Mouse (Mus musculus) spleen, postnatal 36 days (tissue): ENCODE data around the gene Ap2a1.

ENCODE experiments used
- DNase-seq, 2 experiments: peaks; one replicate each; pipeline ENCODE4 v3.0.0; 2022; ENCODE audit warnings: low spot score in 2 of 2, mixed read lengths in 1 of 2

Ap2a1 gene

DNA sequence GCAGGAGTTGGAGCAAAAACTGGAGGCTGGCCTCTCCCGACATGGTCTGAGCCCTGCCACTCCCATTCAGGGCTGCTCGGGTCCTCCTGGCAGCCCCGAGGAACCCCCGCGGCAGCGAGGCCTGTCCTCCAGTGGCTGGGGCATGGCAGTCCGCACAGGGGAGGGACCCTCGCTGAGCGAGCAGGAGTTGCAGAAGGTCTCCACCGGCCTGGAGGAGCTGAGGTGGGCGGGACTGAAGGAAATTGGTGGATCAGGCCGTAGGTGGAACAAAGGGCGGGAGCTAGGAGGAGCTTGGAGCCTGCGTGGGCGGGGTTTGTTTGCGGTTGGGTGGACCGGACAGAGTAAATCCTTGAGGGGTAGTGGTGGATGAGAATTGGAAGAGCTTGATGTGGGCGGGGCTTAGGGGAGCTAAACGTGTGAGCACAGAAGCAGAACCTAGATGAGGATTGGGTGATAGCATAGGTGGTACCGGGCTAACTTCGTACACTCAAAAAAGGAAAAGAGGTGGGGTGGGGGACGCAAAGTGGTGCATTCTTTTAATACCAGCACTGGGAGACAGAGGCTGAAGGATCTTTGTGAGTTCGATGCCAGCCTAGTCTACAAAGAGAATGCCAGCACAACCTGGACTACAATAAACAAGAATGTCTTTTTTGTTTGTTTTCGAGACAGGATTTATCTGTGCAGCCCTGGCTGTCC, 23.5 kb upstream of the Ap2a1 start:
- DNase-seq: peak; percentile 74 to 80

DNA sequence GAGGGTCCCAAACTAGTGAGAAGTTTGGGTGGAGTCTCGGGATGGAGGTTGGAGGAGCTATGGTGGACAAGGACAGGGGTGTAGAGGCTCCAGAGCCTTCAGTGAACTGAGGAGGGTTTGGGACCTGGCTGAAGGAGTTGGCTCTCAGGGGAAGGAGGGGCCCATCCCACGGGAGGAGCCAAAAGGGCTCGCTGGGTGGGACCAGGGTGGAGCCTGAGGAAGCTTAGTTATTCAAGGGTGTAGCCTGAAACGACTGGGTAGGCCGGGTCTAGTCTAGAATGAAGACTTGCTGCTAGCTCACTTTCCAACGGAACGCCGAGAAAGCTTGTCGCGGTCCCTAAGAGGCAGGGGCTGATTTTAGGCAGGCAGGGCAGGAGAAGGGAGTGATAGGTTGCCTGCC, 22.7 kb upstream of the Ap2a1 start:
- DNase-seq: peak; percentile 30 to 50

DNA sequence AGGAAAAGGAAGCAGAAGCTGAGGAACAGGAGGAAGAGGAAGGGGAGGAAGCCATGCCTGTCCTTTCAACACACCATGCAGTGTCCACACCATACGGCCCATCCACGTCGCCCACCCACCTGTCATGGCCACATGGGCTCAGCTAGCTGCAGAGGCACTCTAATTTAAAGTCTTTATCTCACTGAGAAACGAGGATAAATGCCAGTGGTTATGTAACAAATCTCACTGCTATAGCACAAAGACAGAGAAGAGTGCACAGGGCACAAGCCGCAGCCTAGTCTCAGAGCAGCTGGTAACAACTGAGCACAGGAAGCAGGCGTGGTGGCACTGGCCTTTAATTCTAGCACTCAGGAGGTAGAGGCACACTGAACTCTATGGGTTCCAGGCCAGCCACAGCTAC, 20.6 kb upstream of the Ap2a1 start:
- no peak for DNase-seq

DNA sequence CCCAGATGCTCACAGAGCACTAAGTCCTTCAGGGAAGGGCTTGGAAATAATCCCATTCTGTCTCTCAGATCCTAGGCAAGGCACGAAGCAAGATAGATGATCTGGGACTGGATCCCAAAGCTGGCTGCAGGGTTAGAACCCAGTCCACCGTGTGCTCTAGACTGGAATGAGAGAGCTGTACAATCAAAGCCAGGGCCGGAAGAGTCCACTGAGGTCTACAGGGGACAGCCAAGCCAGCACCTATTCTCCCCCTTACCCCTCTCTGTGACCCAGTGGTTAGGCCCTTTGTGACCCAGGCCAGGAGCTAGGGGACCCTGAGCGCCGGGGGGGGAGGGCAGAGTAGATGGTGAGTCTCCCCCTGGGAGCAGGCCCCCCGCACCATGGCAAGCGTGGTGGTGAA, 13.6 kb upstream of the Ap2a1 start, which contains the start of gene Tsks:
TSS of gene Tsks (plus strand) at position 301 of the 400 bp plus-strand sequence.
- no peak for DNase-seq

DNA sequence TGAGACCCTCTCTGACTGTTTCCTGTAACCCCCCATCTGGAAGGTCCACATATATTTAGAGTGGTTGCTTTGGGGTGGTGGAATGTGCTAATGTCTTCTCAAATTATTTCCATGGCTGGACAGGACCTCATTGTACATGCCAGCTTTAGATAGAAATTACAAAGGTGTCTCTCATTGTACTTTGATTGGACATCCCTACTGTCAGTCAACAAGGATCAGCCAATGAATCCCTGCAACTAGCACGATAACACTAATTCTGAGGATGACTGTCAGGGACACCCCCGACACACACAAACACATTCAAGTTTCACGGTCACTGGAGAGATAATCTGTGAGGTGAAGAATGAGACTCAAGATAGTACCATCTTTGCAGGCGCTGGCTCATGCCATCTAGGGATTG, 9.4 kb upstream of the Ap2a1 start:
- DNase-seq: no peak

DNA sequence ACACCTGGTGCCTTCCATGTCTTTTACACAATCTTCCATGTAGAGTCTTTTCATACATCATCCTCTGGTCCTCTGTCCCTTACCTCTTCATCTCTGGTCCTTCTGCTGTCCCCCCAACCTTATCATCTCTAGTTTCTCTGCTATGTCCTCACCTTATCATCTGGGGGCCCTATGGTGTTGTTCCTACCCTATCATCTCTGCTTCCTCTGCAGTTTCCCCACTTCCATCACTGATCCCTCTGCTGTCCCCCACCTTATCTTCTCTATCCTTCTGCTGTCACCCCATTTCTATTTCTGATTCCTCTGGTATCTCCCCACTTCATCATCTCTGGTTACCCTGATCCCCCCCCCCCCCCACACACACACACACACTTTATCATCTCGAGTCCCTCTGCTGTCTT, 726 bp downstream of the Ap2a1 start:
- no peak for DNase-seq

DNA sequence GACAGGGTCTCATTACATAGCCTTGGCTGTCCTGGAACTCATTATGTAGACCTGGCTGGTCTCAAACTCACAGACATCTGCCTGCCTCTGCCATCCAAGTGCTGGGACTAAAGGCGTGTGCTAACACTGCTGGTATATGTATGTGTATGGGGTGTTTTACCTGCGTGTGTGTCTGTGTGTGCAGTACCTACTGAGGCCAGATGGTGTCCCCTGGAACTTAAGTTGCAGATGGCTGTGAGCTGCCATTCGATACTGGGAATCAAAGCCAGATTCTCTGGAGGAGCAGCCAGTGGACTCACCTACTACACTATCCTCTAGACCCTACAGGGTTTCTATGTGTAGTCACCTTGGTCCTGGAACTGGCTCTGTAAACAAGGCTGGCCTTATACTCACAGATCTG, 3.8 kb downstream of the Ap2a1 start:
- DNase-seq: no peak

DNA sequence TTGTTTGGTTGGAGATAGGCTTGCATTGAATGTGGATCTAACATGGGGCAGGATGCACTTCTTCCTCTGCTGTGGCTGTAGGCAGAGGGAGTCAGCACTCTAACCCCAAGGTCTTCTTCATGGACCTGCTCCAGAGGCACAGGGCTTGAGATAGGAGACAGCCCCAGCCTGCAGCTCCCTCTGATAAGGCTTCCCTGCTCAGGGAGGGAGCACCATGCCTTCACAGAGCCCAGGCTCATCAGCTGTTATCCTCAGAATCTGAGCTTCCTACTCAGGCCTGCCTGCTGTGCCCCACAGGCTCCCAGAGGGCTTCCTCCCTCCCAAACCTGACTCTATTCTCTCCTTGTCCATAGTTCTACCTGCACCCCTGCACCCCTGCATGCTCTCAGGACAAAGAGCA, 6.8 kb downstream of the Ap2a1 start:
- DNase-seq: no peak

DNA sequence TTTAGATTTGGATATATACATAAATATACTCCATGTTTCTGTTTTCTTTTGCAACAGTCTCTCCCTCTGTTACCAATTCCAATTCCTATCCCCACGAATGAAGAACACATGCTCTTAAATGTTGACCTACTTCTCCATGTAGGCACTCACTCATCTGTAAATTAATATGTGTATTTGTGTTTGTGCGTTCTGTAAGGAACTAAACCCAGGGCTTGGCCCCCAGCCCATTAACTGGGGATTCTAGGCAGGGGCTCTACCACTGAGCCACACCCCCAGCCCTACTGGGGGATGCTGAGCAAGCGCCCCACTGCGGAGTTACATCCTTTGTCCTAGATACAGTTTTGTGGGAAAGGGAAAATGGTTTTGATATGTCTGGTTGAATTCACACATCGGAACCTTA, 10.2 kb downstream of the Ap2a1 start:
- no peak for DNase-seq

DNA sequence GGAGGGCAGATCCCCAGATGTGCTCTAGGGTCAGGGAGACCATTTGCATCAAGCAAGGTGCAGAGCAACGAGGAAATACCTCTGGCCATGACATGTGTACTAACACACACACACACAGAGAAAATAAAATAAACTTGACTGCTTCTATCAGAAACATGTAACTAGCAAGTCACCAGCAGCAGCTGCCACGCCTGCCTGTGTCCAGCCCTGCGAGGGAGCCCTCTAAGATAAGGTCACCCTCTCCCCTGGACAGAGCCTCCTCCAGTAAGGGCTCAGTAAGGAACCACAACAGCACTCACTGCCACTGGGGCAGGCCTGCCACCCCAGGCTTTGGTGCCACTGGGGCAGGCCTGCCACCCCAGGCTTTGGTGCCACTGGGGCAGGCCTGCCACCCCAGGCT, 11.1 kb downstream of the Ap2a1 start:
- no peak for DNase-seq

DNA sequence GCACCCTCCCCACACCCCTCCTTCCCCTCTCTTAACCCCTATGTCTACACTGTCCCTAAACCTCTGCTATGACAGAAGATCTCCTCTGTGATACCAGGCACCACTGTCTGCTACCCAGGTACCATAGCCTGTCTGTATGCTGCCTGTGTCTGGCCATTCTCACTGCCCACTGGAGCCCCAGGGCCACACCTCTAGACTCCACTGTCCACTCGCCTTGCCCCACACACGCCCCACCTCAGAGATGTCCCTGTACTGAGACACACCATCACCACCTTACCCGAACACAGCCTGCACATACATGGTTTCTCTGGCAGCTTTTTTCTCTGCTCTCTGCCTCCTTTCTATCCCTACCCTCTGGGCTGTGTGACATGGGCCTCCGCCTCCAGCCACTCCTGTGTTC, 12.4 kb downstream of the Ap2a1 start:
- DNase-seq: no peak

DNA sequence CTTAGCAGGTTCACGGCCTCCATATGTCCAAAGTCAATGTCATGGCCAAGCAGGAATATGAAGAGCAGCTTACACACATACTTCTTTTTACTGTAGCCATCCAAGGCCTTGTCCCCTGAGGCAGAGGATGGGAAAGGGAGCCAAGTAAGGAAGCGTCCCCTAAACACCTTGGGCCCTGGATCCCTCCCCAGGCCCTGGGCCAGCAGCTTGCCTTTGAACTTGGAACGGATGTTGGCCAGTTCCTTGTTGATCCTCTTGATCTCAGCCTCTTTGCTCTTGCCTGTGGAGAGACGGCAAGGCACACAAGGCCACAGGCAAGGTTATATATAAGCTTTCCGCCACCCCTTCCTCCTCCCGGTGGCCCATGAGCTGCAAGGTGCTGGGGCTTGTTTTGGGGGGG, 13.1 kb downstream of the Ap2a1 start:
- DNase-seq: no peak

DNA sequence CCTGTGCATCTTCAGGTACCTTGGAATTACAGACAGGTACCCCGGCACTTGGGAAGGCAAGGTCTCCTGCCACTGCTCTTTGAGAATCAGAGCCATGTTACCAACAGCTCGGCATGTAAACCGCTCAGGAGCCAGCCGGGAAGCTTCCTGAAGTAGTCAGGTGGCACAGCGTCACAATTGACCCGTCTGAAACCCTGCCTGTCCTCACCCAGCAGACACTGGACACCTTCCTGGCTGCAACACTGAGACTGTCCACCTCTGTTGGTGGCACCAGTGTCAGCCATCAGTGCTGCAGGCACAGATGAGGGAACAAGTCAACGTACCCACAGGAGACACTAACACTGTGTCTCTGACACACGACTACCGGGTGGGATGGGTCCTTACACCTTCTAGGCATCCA, 14.0 kb downstream of the Ap2a1 start:
- no peak for DNase-seq

DNA sequence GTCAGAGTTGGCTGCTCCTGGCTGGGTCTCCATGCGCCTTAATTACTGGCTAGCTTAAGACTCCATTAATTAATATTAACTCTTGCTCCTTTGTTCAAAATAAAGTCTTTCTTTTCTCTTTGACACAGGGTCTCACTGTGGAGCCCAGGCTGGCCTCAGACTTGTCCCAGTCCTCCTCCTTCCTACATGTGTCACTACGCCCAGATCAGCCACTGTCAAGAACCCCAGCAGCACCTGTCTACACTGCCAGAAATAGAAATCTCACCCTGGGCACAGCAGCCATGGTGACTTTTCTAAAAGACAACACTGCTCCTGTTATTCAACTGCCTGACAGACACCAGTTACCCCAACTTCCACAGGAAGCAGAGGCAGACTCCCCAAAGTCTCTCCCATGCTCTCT, 14.9 kb downstream of the Ap2a1 start:
- DNase-seq: no peak

DNA sequence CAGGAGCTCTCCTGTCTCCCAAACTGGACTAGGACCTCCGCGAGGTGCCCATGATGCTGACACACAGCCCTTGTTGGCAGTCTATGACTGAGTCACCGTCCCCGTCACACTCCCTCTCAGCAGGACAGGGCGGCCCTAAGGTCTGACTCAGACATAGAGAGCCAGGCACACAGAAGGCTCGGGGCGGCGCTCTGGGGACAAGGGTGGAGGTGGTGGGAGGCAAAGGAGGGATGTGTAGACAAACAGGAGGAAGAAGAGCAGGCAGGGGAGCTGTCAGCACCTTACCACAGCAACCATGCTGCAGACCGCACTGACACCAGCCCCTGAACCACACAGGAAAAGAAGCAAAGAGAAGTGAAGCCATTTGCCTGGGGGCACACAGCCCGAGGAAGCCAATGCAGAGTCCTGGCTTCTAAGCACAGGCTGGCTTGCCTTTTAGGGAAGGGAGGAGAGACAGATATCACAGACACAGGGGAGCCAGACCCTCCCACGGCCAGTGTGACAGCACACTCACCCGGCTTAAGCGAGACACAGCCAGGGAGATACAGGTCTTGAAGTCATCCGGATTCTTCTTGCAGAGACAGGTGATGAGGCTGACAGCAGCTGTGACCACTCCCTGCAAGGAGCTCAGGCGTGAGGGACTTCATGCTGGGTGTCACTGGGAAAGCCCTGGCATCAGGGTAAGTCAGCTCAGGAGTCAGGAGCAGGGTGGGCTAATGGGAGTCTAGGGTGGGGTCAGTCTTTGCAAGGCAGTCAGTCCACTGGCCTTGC, 20.4 kb downstream of the Ap2a1 start:
- DNase-seq: no peak

DNA sequence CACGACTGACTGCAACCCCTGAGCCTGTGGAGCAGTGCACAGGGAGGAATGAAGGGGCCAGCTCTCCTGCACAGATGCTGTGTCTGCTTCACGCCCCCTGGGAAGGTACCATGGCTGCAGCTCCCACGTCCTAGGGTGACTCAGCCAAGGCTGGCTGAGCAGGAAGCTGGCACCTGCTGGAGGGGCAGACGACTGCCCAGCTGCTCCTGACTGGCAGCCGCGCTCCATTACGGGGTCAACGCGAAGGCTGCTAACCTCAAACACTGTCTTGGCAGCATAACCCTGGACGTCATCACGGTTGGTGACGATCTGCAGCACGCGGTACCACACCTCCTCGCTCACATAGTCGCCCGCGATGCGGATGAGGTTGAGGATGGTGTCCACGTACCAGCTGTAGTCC, 23.9 kb downstream of the Ap2a1 start:
- DNase-seq: no peak

DNA sequence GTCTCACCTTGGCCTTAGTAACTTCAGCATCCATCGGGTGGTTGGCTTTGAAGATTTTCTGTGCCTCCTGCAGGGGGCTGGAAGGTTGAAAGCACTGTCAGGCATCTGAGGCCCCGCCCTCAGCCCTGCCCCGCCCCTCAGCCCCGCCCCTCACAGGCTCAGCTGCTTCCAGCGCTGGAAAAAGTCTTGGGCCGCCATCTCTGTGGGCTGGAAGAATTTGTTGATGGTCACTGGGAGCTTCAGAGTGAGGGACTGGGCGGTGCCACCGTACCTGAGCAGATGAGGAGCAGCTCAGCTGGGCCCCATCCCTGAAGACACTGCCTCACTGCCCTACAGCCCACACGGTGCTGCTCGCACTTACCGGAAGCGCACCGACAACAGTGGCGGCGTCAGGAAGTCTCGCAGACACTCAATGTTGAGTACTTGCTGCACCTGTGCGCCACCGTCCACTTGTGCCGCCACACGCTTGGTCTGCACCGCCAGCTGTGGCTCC, 28.0 kb downstream of the Ap2a1 start:
- DNase-seq: peak; percentile 58 to 59

DNA sequence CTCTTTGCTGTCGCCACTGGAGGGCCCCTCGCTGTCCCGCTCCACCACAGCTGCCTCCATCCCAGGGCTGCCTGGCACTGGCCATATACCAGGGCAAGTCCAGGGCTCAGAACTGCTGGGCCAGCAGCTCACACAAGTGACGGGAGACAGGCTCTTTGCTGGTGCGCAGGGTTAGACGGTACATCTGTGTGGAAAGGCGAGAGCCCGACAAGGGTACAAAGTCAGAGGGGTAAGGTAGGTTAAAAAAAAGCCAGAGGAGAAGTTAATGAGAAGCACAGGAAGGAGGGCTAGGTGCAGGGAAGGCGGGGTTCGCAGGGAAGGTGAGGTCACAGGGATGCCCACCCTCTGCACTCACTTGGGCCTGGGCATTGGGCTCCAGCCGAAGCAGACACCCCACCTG, 28.7 kb downstream of the Ap2a1 start:
- no peak for DNase-seq

DNA sequence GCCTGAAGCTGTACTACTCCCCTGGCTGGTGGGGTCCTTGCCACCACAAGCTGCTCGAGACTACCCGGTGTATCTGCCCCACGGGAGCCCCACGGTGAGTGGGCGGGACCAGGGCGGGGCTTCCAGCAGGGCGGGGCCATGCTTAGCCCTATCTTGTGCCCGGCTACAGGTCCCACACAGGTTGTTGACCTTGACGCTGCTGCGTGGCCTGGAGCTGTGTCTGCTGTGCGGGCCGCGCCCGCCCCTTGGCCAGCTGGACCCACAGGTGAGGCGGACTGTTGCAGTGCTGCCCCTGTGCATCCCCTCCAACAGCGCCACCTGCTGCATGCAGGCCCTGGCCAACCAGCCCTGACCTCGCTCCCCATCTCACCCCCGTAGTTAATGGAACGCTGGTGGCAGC, 30.7 kb downstream of the Ap2a1 start:
- peak in 1 of 2 experiments; percentile 21 for DNase-seq

DNA sequence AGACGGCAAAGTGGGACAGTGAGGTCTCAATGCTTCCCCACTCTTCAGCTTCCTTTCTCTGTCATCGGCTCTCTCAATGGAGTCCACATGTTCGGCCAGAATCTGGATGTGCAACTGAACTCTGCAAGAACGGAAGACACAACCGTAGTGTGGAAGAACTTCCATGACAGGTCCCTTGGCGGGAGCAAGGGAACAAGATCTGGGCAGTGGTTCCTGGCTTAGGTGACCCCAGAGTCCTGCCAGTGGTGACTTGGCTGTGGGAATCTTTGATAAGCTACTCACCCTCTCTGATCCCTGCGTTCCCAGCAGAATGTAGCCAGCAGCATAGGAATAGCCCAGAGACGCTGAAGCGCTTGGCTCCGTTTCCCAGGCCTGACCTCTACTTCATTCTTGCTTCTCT, 32.8 kb downstream of the Ap2a1 start:
- DNase-seq: no peak

DNA sequence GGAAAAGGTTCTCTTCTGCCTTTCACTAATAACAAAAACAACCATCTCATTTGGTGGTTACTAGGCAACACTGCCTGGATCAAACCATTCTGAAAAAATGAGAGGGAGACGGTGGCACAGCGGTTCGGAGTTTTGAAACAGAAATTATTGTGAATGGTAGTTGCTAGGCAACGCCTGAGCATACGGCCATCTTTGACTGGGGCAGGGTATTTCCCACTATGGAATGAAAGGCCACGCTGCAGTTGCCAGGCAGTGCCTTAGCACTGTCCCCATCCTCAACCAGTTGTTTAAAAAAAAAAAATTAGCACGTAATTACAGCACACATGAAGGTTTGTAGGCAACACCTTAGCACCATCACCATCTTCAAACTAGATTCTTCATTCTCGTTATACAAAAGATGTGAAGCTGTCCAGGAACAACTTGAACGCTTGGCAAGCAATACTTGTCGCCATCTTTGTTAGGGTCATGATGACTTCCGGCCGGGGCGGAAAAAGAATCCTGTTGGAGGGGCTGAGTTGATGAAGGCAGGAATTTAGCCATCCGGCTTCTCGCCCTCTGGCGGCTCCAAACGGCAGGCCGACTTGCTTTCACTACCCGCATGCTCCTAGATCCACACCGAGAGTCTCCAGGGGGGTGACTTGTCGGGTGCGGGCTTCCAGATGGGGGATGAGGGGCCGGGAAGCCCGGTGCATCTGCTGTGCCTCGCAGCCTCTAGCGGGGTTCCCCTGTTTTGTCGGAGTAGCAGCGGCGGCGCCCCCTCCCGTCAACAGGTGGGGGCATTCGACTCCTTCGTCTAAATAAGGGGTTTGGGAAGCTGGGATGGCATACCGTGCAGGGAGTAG, 33.5 kb downstream of the Ap2a1 start, which contains the start of gene Fuz:
TSS of gene Fuz (plus strand) at position 487 of the 842 bp plus-strand sequence.
- peak; percentile 85 to 89 for DNase-seq

DNA sequence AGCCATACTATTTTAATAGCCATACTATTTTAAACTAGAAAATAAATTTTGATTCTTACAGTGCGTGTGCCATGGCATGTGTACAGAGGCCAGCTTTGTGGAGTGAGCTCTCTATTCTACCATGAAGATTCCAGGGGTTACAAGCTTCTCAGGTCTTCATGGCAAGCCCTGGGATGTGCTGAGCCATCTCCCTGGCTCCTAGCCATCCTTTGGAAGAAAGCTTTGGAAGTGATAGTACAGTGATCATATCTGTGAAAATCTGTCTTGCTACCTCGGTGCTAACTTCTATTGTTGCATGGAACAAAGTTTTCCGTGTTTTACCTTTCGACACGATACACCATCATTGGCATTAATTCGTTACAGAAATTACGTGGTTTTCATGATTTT, 34.1 kb downstream of the Ap2a1 start:
- no peak for DNase-seq
